Mouse (Mus musculus) Patski (cell line): ENCODE data around the gene Kdm3a. TPM values are rescaled to one million over a fixed set of nuclear protein-coding genes. Genes with fewer than 3 reads are reported as not detected.
A peak's percentile ranks its signal among the peaks of the same experiment; 100 is the strongest.

ENCODE experiments used
- ATAC-seq: fragments of 100-300 bp; one replicate; pipeline ENCODE4 v1.8.0; 2021
- CTCF ChIA-PET: fragments of 350-600 bp; sonication (Branson Sonifier 250); formaldehyde crosslinking; loops from one replicate; lab custom pipeline; 2022; ENCODE audit warnings: inconsistent platforms; lab: Charles Lee
- POLR2A ChIA-PET: fragments of 350-600 bp; sonication (Branson Sonifier 250); formaldehyde crosslinking; loops from one replicate; lab custom pipeline; 2022; ENCODE audit warnings: antibody characterized with exemption, inconsistent platforms; lab: Charles Lee
- DNase-seq: peaks from one replicate; pipeline ENCODE4 v3.0.0-alpha.2; 2011; ENCODE audit warnings: low read depth, low spot score
- H3K27me3 ChIP-seq: fragments of 371-371 bp; one replicate; pipeline ENCODE4 v1.5.1; 2021
- CTCF ChIP-seq: fragments of 100-300 bp; IDR thresholded peaks from one replicate; pipeline ENCODE4 v1.5.1; 2021
- in situ Hi-C: fragments of 300-500 bp; cut with MboI; formaldehyde crosslinking; loops from 3 replicates; pipeline ENCODE4 v1.11.1; 2018; ENCODE audit warnings: low pct_unique_long_range_greater_than_20kb, mixed read lengths
- polyA plus RNA-seq: library from polyadenylated mRNA; unstranded; gene quantifications from one replicate; pipeline ENCODE4 v1.2.3, GENCODE M21; 2021

Gene Kdm3a
- polyA plus RNA-seq, 1 experiment from 2014 or later: 53.5 TPM

DNA sequence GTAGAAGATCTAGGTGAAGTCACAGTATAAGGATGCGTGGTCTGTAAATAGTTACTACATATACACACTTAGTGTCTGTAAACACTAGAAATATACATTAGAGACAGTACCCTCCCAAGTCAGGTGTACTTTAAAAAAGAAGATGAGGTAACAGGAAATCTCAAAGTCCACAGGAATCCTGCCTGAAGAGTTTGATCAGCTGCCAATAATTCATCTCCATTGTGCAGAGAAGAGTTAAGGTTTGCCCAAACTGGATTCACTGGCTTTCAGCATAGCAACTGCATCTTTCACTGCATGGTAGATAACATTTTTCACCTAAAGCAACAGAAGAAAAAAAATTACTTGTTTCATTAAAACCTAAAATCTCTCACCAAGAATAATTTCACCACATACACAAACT, 43.4 kb downstream of the Kdm3a start:
- ChIA-PET POLR2A (no interaction called here), CTCF (no interaction called here)
- in situ Hi-C loops: no loop called here
- TF ChIP-seq CTCF: no peak
- no peaks in the 10 kb centered on the region for H3K27me3 ChIP-seq
- ATAC-seq (no peak), DNase-seq (no peak)

- ATAC-seq (no peak), DNase-seq (no peak)
- TF ChIP-seq CTCF: no peak
- H3K27me3 ChIP-seq: no peaks in the 10 kb centered on the region
- in situ Hi-C loops: no loop called here
- CTCF ChIA-PET: interaction anchor here (1.3 kb wide), 1 partner anchor 8 kb away, joined by 3 read pairs; no protein-coding TSS in a partner anchor
- POLR2A ChIA-PET: interaction anchor here (1.4 kb wide), 1 partner anchor 10 kb away, joined by 5 read pairs; no protein-coding TSS in a partner anchor
Observed at GRCm38 (mm10) chr6:71583198-71583597, 49.6 kb downstream of the Kdm3a start.

GRCm38 (mm10) chr6:71579478-71579877, 53.3 kb downstream of the Kdm3a start:
- no peak for TF ChIP-seq CTCF
- CTCF ChIA-PET: no interaction called here
- in situ Hi-C loops: no loop called here
- DNase-seq (no peak), ATAC-seq (no peak)
- no peaks in the 10 kb centered on the region for H3K27me3 ChIP-seq
- POLR2A ChIA-PET: no interaction called here

GRCm38 (mm10) chr6:71575359-71575758, 57.4 kb downstream of the Kdm3a start:
- ChIA-PET POLR2A (no interaction called here), CTCF (interaction anchor here (1.0 to 1.6 kb wide), 2 partner anchors 9 to 52 kb away, joined by 3 read pairs; no protein-coding TSS in a partner anchor)
- no peak for ATAC-seq
- no peaks in the 10 kb centered on the region for H3K27me3 ChIP-seq
- in situ Hi-C loops: no loop called here
- no peak for TF ChIP-seq CTCF
- no peak for DNase-seq

DNA sequence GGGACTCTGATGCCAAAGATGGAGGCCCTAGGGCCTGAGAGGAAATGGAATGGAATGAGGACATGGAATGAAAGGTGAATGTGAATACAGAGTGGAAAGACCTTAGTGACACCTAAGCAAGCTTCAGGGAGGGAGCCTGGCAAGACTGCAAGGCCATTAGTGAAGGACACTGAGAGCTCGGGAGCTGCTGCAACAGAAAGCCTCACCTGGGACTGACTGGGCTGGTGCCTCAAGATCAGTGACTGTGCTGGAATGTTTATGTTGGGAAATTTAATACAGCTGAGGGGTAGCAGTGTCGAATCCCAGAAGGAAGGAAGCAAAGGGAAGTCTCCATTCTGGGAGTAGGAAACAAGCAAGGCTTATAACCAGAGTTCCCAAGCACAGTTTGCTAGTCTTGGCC, 63.8 kb downstream of the Kdm3a start:
- DNase-seq: no peak
- POLR2A ChIA-PET: no interaction called here
- no peaks in the 10 kb centered on the region for H3K27me3 ChIP-seq
- CTCF ChIA-PET: interaction anchor here (1.2 kb wide), 1 partner anchor 15 kb away, joined by 3 read pairs; no protein-coding TSS in a partner anchor
- in situ Hi-C loops: no loop called here
- no peak for TF ChIP-seq CTCF
- ATAC-seq: no peak

- in situ Hi-C loops: no loop called here
Observed at GRCm38 (mm10) chr6:71568616-71569015, 64.2 kb downstream of the Kdm3a start.

GRCm38 (mm10) chr6:71556826-71557225, 76.0 kb downstream of the Kdm3a start:
- ChIA-PET CTCF (no interaction called here), POLR2A (no interaction called here)
- no peak for TF ChIP-seq CTCF
- no peak for DNase-seq
- in situ Hi-C loops: no loop called here
- ATAC-seq: no peak
- H3K27me3 ChIP-seq: no peaks in the 10 kb centered on the region

More at GRCm38 (mm10) chr6:71568616-71569015, 64.2 kb downstream of the Kdm3a start:
- POLR2A ChIA-PET: no interaction called here
- TF ChIP-seq CTCF: no peak
- H3K27me3 ChIP-seq: no peaks in the 10 kb centered on the region
- ATAC-seq: no peak
- CTCF ChIA-PET: interaction anchor here (1.0 to 1.2 kb wide), 2 partner anchors 12 to 16 kb away, joined by 3 to 4 read pairs; no protein-coding TSS in a partner anchor
- no peak for DNase-seq

DNA sequence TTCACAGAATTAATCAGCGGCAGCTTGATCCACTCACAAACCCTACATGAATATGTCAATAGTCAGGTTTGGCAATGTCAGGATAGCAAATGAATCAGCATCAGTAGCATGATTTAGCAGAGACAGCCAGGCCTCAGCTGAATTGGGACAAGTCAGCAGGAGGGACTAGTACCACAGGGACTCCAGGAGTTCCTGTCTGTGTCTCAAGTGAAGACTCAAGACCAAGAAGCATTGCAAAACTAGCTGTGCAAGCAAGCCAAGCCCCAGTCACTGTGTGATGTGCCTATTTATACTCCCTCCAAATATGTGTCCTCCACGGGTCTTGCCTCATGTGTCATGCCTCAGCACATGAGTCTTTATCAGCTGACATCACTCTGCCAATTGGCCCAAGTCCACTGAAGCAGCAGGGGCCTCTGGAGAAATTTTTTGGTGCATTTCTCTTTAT, 77.3 kb downstream of the Kdm3a start:
- no peak for DNase-seq
- in situ Hi-C loops: no loop called here
- POLR2A ChIA-PET: no interaction called here
- no peaks in the 10 kb centered on the region for H3K27me3 ChIP-seq
- ATAC-seq: peak; percentile 17
- CTCF ChIA-PET: no interaction called here
- TF ChIP-seq CTCF: no peak

GRCm38 (mm10) chr6:71543686-71544499, 88.9 kb downstream of the Kdm3a start, which contains the start of gene Chmp3:
Gene Chmp3 (plus strand): TSS chr6:71543797.
- TF ChIP-seq CTCF: no peak
- peak; percentile 97 for ATAC-seq
- POLR2A ChIA-PET: interaction anchor here (1.7 to 2.0 kb wide), 2 partner anchors 9 to 10 kb away, joined by 5 to 7 read pairs; no protein-coding TSS in a partner anchor
- no peaks in the 10 kb centered on the region for H3K27me3 ChIP-seq
- DNase-seq: peak; percentile 55
- in situ Hi-C loops: no loop called here
- CTCF ChIA-PET: no interaction called here

Other genes with a start within 250 kb of the Kdm3a start
- 49.4 TPM for gene Rmnd5a, start 192.4 kb downstream of the Kdm3a start, polyA plus RNA-seq
- 31.3 TPM for gene Rnf103, start 139.1 kb downstream of the Kdm3a start, polyA plus RNA-seq
- 190 TPM for gene Chmp3, start 89.2 kb downstream of the Kdm3a start, polyA plus RNA-seq
- 2.0 TPM for gene Reep1, start 74.6 kb upstream of the Kdm3a start, polyA plus RNA-seq
- 35.2 TPM for gene Mrpl35, start 194.0 kb upstream of the Kdm3a start, polyA plus RNA-seq
- gene Immt, start 198.3 kb upstream of the Kdm3a start, polyA plus RNA-seq: 219 TPM